Mouse (Mus musculus): ENCODE results near the gene Nucb2.

Nucb2 gene

DNA sequence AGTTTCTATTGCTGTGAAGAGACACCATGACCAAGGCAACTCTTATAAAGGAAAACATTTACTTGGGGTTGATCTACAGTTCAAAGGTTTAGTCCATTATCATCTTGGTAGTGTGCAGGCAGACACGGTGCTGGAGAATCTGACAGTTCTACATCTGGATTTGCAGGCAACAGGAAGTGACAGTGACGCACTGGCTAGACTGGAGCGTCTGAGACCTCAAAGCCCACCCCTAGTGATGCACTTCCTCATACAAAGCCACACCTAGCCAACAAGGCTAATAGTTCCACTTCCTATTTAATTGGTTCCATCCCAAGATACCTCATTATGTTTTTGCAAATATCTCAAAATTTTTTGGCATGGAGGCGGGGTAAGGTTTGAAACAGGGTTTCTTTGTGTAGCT, 25.6 kb downstream of the Nucb2 start:
- no peak for DNase-seq

- no peak for DNase-seq
Measured at GRCm38 (mm10) chr7:116530470-116530869, 26.3 kb downstream of the Nucb2 start.

- peak; percentile 28 for DNase-seq
Measured at GRCm38 (mm10) chr7:116531311-116531710, 27.1 kb downstream of the Nucb2 start.

DNA sequence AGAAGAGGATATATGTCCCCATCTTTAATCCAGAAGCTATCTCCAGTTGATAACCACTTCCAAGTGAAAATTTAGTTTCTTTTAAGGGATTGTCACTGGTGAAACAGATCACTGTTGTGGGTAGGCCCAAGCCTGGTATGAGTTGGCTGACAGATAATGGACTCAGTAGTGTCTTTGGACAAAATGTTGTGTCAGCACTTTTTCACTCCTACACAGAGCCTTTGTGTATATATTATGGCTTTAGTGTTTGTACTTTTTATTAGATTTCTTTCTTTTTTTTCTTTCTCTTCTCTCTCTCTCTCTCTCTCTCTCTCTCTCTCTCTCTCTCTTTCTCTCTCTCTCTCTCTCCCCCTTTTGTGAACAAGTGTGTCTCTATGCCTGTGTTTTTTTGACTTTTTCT, 52.7 kb downstream of the Nucb2 start:
- DNase-seq = no peak

GRCm38 (mm10) chr7:116574551-116574950, 70.4 kb downstream of the Nucb2 start:
- DNase-seq = no peak
